Mouse (Mus musculus): ENCODE measurements around the gene Flt4. TPM values are rescaled to one million over a fixed set of nuclear protein-coding genes. Genes with fewer than 3 reads are reported as not detected.
"Not testable (repeated sequence)": the region's sequence is repeated elsewhere in the genome, so short reads cannot be mapped to it uniquely, and the experiment has no call there.

The Flt4 gene
- polyA plus RNA-seq (2015; fragmentation: Nextera tagmentation; extraction: Ambion mirVana), result 1.5 and 1.9 TPM in 2 replicates

DNA sequence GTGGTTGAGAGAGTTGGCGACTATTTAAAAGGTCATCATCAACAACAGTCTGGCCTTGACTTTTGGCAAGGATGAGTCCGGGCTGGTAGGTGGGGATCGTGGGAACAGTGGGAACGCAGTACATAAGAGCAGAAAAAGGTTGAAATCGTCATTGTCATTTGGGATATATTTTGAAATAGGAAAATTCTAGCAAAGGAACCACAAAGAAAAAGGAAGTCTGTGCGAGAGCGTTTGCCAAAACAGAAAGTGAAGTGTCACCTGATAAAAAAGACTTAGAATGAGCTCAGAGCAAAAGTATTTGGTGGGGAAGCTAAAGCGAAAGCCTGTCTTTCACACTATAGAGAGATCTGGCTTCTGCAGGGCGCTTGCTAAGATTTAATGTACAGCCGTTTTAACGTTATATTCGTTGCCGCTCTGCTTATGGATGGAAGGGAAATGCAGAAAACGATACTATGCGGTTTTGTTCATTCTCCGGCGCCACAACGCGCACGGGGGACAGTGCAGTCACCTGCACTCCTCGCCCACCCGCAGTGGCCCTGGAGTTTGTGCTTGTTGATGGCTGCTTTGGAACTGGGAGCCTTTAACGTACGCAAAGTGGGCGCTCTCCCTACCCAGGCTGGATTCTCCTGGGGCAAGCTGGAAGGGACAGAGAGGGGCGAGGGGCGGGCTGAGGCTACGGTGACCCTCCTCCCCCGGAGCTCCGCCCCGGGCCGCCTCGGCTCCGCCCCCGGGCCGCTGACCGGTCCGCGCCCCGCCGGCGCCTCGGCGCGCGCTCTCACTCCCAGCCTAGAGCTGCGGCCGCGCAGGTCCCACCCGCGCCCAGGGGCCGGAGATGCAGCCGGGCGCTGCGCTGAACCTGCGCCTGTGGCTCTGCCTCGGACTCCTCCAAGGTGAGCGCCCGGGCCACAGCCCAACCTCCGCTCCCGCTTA lies at the start of gene Flt4:
Flt4 (plus strand) TSS at position 326 of the 930 bp plus-strand sequence.
- H3K4me2 ChIP-seq (ENCODE audit: low read length), result peak within 1 kb of the TSS; percentile 70
- H3K36me3 ChIP-seq (ENCODE audit: control insufficient read depth, insufficient read depth, low read length); H3K4me1 ChIP-seq (ENCODE audit: control insufficient read depth, insufficient read depth, low read depth, low read length); H3K27ac ChIP-seq (ENCODE audit: low read depth, low read length); H3K9me3 ChIP-seq (ENCODE audit: control insufficient read depth, low read length): not testable (repeated sequence)
- 6% methylated on average over 35 of the region's 61 CpGs for WGBS
- peaks cover 22% of the 10 kb centered on the region for H3K27me3 ChIP-seq (replicated peaks; ENCODE audit: control insufficient read depth, insufficient read depth, low read length)
- H3K4me3 ChIP-seq (ENCODE audit: low read length), result peak within 1 kb of the TSS; percentile 46
- peak; percentile 77 for ATAC-seq
- peak within 1 kb of the TSS; percentile 38 for H3K9ac ChIP-seq (ENCODE audit: low read depth, low read length)

DNA sequence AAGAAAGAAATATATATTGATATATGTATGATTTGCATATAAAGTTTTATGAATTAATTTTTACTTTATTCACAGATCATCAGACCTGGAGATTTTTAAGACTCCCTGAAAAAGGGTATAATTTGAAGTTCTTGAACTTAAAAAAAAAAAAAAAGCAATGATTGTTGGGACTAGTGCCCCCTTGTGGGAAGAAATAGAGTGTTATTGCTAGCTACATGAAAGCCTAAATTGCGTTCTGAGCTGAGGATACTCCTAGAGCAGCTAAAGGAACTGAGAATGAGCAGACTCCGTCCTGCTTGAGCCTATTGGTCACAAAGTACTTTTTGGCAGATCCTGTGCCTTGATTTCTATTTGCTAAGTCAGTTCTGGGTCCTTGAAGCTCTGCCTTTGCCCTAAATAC lies 34.0 kb upstream of the Flt4 start:
- H3K27me3 ChIP-seq (replicated peaks; ENCODE audit: control insufficient read depth, insufficient read depth, low read length); H3K4me1 ChIP-seq (ENCODE audit: control insufficient read depth, insufficient read depth, low read depth, low read length); H3K9me3 ChIP-seq (ENCODE audit: control insufficient read depth, low read length); H3K27ac ChIP-seq (ENCODE audit: low read depth, low read length); H3K4me3 ChIP-seq (ENCODE audit: low read length); ATAC-seq; H3K4me2 ChIP-seq (ENCODE audit: low read length); H3K36me3 ChIP-seq (ENCODE audit: control insufficient read depth, insufficient read depth, low read length); H3K9ac ChIP-seq (ENCODE audit: low read depth, low read length): not testable (repeated sequence)
- 50% methylated on average over 2 of the region's 2 CpGs for WGBS

DNA sequence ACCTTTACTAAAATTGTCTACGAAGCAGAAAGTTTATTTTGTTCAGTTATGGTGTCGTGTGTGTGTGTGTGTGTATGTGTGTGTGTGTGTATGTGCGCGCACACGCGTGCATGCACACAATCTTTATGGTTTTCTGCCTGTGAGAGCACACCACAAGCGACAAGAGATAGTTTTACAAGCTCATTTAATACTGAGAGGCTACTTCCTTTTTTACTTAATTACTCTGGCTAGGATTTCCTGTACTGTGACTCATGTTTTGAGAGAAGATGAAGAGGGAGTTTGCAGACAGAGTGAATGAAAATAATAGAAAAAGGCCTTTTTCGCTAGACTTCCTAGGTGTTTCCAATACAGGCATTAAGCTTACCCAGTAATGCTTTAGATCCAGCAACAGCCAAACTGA lies 28.6 kb upstream of the Flt4 start:
- not testable (repeated sequence) for H3K4me3 ChIP-seq (ENCODE audit: low read length); H3K27ac ChIP-seq (ENCODE audit: low read depth, low read length); H3K27me3 ChIP-seq (replicated peaks; ENCODE audit: control insufficient read depth, insufficient read depth, low read length); H3K4me2 ChIP-seq (ENCODE audit: low read length); H3K9ac ChIP-seq (ENCODE audit: low read depth, low read length); H3K4me1 ChIP-seq (ENCODE audit: control insufficient read depth, insufficient read depth, low read depth, low read length); H3K36me3 ChIP-seq (ENCODE audit: control insufficient read depth, insufficient read depth, low read length); ATAC-seq; H3K9me3 ChIP-seq (ENCODE audit: control insufficient read depth, low read length)
- WGBS, result 88% methylated on average over 8 of the region's 8 CpGs

DNA sequence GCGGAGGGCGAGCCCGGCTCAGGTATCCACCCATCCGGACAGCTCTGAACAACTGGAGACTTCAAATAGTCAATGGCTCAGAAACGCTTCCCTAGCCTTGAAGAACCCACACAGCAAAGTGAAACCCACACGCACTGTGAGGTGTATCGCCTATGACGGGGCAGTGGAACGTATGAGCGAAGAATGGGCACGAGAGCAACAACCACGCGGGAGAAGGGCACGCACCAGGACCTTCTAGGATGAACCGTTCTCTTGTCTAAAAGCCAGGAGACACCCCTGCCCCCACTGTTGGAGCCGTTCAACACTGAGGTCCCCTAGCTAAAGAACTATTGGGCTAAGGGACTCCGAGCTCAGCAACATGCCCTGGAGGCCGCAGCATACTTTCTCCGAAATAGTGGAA lies 18.9 kb upstream of the Flt4 start:
- WGBS, result 92% methylated on average over 19 of the region's 19 CpGs
- Histone ChIP-seq H3K4me2 (ENCODE audit: low read length) (no peak overlapping the region), H3K9me3 (ENCODE audit: control insufficient read depth, low read length) (no peaks in the 10 kb centered on the region), H3K27ac (ENCODE audit: low read depth, low read length) (no peak overlapping the region), H3K27me3 (replicated peaks; ENCODE audit: control insufficient read depth, insufficient read depth, low read length) (no peaks in the 10 kb centered on the region), H3K4me3 (ENCODE audit: low read length) (no peak overlapping the region), H3K36me3 (ENCODE audit: control insufficient read depth, insufficient read depth, low read length) (no peaks in the 10 kb centered on the region), H3K4me1 (ENCODE audit: control insufficient read depth, insufficient read depth, low read depth, low read length) (no peaks in the 10 kb centered on the region), H3K9ac (ENCODE audit: low read depth, low read length) (no peak overlapping the region)
- no peak for ATAC-seq

DNA sequence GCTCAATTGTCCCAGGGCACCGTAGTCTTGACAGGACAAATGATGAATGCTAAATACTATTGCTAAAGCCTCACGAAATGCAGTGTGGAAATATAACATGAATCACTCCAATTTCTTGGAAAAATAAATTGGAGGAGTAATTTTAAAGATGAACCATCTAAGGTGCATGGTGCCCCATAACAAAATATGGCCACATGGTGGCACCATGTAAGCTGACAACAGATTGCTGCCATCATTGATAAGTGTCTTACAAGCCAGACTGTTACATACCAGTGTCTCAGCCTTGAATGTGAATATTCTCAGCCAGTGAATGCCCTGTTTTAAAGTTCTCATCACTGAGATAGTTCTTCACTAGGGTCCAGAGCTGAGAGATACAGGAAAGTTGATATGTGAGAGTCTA lies 11.9 kb upstream of the Flt4 start:
- H3K27ac ChIP-seq (ENCODE audit: low read depth, low read length); H3K27me3 ChIP-seq (replicated peaks; ENCODE audit: control insufficient read depth, insufficient read depth, low read length); H3K4me2 ChIP-seq (ENCODE audit: low read length); H3K9me3 ChIP-seq (ENCODE audit: control insufficient read depth, low read length); H3K4me3 ChIP-seq (ENCODE audit: low read length); H3K36me3 ChIP-seq (ENCODE audit: control insufficient read depth, insufficient read depth, low read length); ATAC-seq; H3K9ac ChIP-seq (ENCODE audit: low read depth, low read length); H3K4me1 ChIP-seq (ENCODE audit: control insufficient read depth, insufficient read depth, low read depth, low read length): not testable (repeated sequence)
- 68% methylated on average over 2 of the region's 2 CpGs for WGBS

DNA sequence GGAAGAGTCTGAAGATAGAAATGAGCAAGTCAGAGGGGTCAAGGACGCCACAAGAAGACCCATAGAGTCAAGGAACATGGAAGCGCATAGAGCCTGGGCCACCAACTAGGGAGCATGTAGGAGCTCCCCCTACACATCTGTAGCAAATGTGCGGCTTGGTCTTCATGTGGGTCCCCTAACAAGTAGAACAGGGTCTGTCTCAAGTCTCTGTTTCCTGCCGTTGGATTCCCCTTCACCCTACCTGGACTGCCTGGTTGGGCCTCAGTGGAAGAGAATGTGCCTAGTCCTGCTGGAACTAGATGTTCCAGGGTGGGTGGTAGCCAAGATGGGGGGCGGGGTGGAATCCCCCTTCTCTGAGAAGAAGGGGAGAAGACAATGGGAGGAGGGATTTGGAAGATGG lies 757 bp upstream of the Flt4 start:
- H3K36me3 ChIP-seq (ENCODE audit: control insufficient read depth, insufficient read depth, low read length); H3K4me2 ChIP-seq (ENCODE audit: low read length); ATAC-seq; H3K27ac ChIP-seq (ENCODE audit: low read depth, low read length); H3K4me1 ChIP-seq (ENCODE audit: control insufficient read depth, insufficient read depth, low read depth, low read length); H3K9ac ChIP-seq (ENCODE audit: low read depth, low read length); H3K9me3 ChIP-seq (ENCODE audit: control insufficient read depth, low read length); H3K4me3 ChIP-seq (ENCODE audit: low read length): not testable (repeated sequence)
- WGBS, result 85% methylated on average over 5 of the region's 5 CpGs
- H3K27me3 ChIP-seq (replicated peaks; ENCODE audit: control insufficient read depth, insufficient read depth, low read length), result peaks cover 15% of the 10 kb centered on the region

DNA sequence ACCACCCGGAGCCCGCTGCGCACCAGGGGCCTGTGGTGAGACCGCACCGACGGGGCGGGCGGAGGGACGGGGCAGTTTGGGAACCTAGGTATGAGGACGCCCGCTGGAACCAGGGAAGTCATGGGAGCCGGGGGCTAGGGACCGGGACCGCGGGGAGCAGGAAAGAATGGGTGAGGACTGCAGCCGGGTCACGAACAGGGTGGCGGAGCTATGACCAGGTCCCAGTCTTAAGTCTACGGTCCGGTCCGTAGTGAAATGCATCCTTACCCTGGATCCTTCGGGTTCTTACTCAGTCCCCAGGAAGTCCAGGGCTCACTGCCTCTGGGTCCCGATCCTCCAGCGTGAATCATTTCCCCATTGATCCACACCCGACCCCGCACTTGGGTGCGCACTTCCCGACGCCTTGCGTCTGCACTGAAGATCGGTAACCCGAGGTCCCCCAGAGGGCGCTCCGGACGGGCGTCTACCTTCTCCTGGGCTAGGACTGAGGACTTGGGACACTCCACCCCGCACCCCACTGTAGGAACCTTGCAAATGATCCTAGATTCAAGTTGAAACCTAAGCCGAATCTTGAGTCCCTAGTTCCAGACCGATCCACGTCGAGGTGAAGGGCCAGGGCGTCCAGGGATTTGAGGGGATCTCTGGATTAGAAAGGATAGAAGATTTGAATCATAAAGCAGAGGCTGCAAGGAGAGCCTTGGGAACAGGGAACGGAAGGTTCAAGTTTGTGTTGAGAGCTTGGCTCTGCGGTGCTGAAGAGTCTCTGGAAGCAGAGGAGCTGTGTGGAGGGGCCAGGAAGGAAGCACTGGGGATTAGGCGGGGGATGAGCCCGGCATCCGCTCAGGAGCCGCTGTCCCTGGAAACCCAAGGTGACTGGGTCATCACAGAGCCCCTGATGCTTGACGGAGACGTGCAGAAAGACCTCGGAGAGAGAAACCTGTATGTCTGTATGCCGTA lies 1.1 kb downstream of the Flt4 start:
- H3K27me3 ChIP-seq (replicated peaks; ENCODE audit: control insufficient read depth, insufficient read depth, low read length), result peaks cover 23% of the 10 kb centered on the region
- not testable (repeated sequence) for H3K4me1 ChIP-seq (ENCODE audit: control insufficient read depth, insufficient read depth, low read depth, low read length); H3K9me3 ChIP-seq (ENCODE audit: control insufficient read depth, low read length); H3K27ac ChIP-seq (ENCODE audit: low read depth, low read length); H3K36me3 ChIP-seq (ENCODE audit: control insufficient read depth, insufficient read depth, low read length)
- H3K4me2 ChIP-seq (ENCODE audit: low read length), result peak overlapping the region; percentile 70
- WGBS, result 1% methylated on average over 49 of the region's 52 CpGs
- H3K4me3 ChIP-seq (ENCODE audit: low read length), result peak overlapping the region; percentile 46
- ATAC-seq, result peak; percentile 16; the same call in 1 of the 2 replicates
- H3K9ac ChIP-seq (ENCODE audit: low read depth, low read length), result peak overlapping the region; percentile 23

DNA sequence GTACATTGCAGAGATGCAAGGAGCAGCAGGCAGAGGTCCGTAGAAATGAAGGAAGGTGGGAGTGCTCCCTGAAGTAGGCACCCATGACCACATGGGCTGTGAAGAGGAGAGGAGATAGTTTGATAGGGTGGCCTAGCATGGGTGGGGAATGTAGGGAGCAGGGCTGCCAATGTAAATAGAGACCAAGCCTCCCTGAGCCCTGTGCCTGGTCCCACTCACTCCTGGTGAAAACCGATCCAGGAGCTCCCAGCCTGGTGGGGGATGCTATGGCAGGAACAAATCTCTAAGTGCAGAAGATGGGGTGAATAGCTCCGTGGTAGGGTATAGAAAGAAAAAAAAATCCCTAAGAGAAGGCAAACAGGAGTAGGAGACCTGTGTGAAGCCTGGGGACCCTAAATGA lies 2.3 kb downstream of the Flt4 start:
- not testable (repeated sequence) for H3K4me2 ChIP-seq (ENCODE audit: low read length); H3K36me3 ChIP-seq (ENCODE audit: control insufficient read depth, insufficient read depth, low read length); H3K27ac ChIP-seq (ENCODE audit: low read depth, low read length); H3K9ac ChIP-seq (ENCODE audit: low read depth, low read length); H3K4me1 ChIP-seq (ENCODE audit: control insufficient read depth, insufficient read depth, low read depth, low read length); H3K4me3 ChIP-seq (ENCODE audit: low read length); H3K9me3 ChIP-seq (ENCODE audit: control insufficient read depth, low read length); ATAC-seq
- H3K27me3 ChIP-seq (replicated peaks; ENCODE audit: control insufficient read depth, insufficient read depth, low read length), result peaks cover 23% of the 10 kb centered on the region
- 41% methylated on average over 3 of the region's 3 CpGs for WGBS

DNA sequence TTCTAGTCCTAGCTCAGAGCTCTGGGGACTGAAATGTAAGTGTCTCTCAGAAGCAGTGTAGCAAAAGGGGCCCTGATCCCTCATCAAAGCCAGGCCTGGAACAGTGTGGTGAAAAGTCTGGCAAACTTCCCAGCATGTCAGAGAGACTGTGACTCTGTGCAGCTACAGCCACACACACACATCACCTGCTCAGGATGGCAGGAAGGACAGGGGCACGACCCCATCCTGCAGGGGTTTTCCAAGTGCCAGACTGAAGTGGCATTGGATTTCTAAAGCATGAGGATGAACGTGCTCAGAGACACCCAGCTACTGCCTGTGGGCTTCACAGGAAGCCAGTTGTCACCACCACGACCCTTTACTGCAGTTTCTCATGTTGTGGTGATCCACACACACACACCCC lies 3.1 kb downstream of the Flt4 start:
- 58% methylated on average over 3 of the region's 3 CpGs for WGBS
- no peak overlapping the region for H3K9ac ChIP-seq (ENCODE audit: low read depth, low read length)
- no peak overlapping the region for H3K4me3 ChIP-seq (ENCODE audit: low read length)
- no peaks in the 10 kb centered on the region for H3K9me3 ChIP-seq (ENCODE audit: control insufficient read depth, low read length)
- no peaks in the 10 kb centered on the region for H3K36me3 ChIP-seq (ENCODE audit: control insufficient read depth, insufficient read depth, low read length)
- H3K27me3 ChIP-seq (replicated peaks; ENCODE audit: control insufficient read depth, insufficient read depth, low read length), result peaks cover 23% of the 10 kb centered on the region
- no peak for ATAC-seq
- no peak overlapping the region for H3K4me2 ChIP-seq (ENCODE audit: low read length)
- no peak overlapping the region for H3K27ac ChIP-seq (ENCODE audit: low read depth, low read length)
- H3K4me1 ChIP-seq (ENCODE audit: control insufficient read depth, insufficient read depth, low read depth, low read length), result no peaks in the 10 kb centered on the region

All from hindbrain, embryonic 16.5 days (tissue).